Mouse (Mus musculus) left cerebral cortex, postnatal 4 days (tissue): ENCODE measurements around the gene Fsd2. TPM values are rescaled to one million over a fixed set of nuclear protein-coding genes. Genes with fewer than 3 reads are reported as not detected.
A peak's percentile ranks its signal among the peaks of the same experiment; 100 is the strongest.

ENCODE experiments used
- DNase-seq: peaks from one replicate; pipeline ENCODE4 v3.0.0-alpha.2; 2022
- intact Hi-C: fragments of 180-260 bp; cut with DNase I; formaldehyde crosslinking; loops from one replicate; pipeline ENCODE4 v1.15.1; 2025
- total RNA-seq, 2 experiments: library from RNA; stranded (reverse); gene quantifications; 2 replicates each; pipeline ENCODE4 v1.2.3; 2021

Gene Fsd2
- total RNA-seq, 2 experiments from 2014 or later, result 0.08 TPM; not detected in 1

- intact Hi-C loops, result no loop called here
- peak; percentile 61 for DNase-seq
Observed at GRCm38 (mm10) chr7:81554369-81554768, 12.4 kb downstream of the Fsd2 start.

GRCm38 (mm10) chr7:81553589-81553988 lies 13.2 kb downstream of the Fsd2 start:
- no peak for DNase-seq
- intact Hi-C loops, result no loop called here

GRCm38 (mm10) chr7:81548864-81549263 lies 17.9 kb downstream of the Fsd2 start:
- intact Hi-C loops, result no loop called here
- no peak for DNase-seq

- intact Hi-C loops, result no loop called here
- DNase-seq, result no peak
Observed at GRCm38 (mm10) chr7:81542934-81543333, 23.8 kb downstream of the Fsd2 start.

- intact Hi-C loops, result no loop called here
Observed at GRCm38 (mm10) chr7:81541924-81542524, 24.7 kb downstream of the Fsd2 start.

GRCm38 (mm10) chr7:81540999-81541398 lies 25.7 kb downstream of the Fsd2 start:
- peak; percentile 25 for DNase-seq
- intact Hi-C loops, result no loop called here

More at GRCm38 (mm10) chr7:81541924-81542524, 24.7 kb downstream of the Fsd2 start:
- DNase-seq, result peak; percentile 92

GRCm38 (mm10) chr7:81539565-81539964 lies 27.2 kb downstream of the Fsd2 start:
- intact Hi-C loops, result no loop called here
- no peak for DNase-seq

GRCm38 (mm10) chr7:81538070-81538675 lies 28.6 kb downstream of the Fsd2 start:
- intact Hi-C loops, result no loop called here
- no peak for DNase-seq

GRCm38 (mm10) chr7:81536478-81536877 lies 30.3 kb downstream of the Fsd2 start:
- no peak for DNase-seq
- intact Hi-C loops, result no loop called here

GRCm38 (mm10) chr7:81531462-81531861 lies 35.3 kb downstream of the Fsd2 start:
- no peak for DNase-seq
- intact Hi-C loops, result no loop called here

GRCm38 (mm10) chr7:81528918-81529317 lies 37.8 kb downstream of the Fsd2 start:
- intact Hi-C loops, result no loop called here
- DNase-seq, result no peak

- DNase-seq, result no peak
- intact Hi-C loops, result no loop called here
Observed at GRCm38 (mm10) chr7:81523663-81524017, 43.1 kb downstream of the Fsd2 start.

- DNase-seq, result peak; percentile 93
- intact Hi-C loops, result no loop called here
Observed at GRCm38 (mm10) chr7:81523008-81523662, 43.6 kb downstream of the Fsd2 start.

GRCm38 (mm10) chr7:81516154-81517030 lies 50.4 kb downstream of the Fsd2 start:
- intact Hi-C loops, result no loop called here
- DNase-seq, result no peak

- intact Hi-C loops, result no loop called here
- DNase-seq, result no peak
Observed at GRCm38 (mm10) chr7:81514906-81515590, 51.7 kb downstream of the Fsd2 start.

- no peak for DNase-seq
- intact Hi-C loops, result no loop called here
Observed at GRCm38 (mm10) chr7:81501050-81501449, 65.7 kb downstream of the Fsd2 start.

GRCm38 (mm10) chr7:81498181-81498580 lies 68.6 kb downstream of the Fsd2 start, which contains the start of gene BC048679:
Gene BC048679 (minus strand): TSS chr7:81498281.
- intact Hi-C loops, result no loop called here

GRCm38 (mm10) chr7:81497171-81497570 lies 69.6 kb downstream of the Fsd2 start:
- DNase-seq, result no peak
- intact Hi-C loops, result no loop called here

More at GRCm38 (mm10) chr7:81498181-81498580, 68.6 kb downstream of the Fsd2 start, which contains the start of gene BC048679:
- DNase-seq, result no peak

GRCm38 (mm10) chr7:81493331-81494021 lies 73.3 kb downstream of the Fsd2 start, which contains the start of gene Ap3b2:
Gene Ap3b2 (minus strand): TSS chr7:81493925.
- intact Hi-C loops, result no loop called here

GRCm38 (mm10) chr7:81492628-81493027 lies 74.1 kb downstream of the Fsd2 start:
- intact Hi-C loops, result no loop called here
- DNase-seq, result no peak

More at GRCm38 (mm10) chr7:81493331-81494021, 73.3 kb downstream of the Fsd2 start, which contains the start of gene Ap3b2:
- peak; percentile 78 for DNase-seq
